Mouse (Mus musculus): Measurements from ENCODE around the gene Uso1. TPM values are rescaled to one million over a fixed set of nuclear protein-coding genes. Genes with fewer than 3 reads are reported as not detected.

Gene Uso1
- total and polyA plus RNA-seq, 2 experiments from 2014 or later, result 10.8 to 24.9 TPM

DNA sequence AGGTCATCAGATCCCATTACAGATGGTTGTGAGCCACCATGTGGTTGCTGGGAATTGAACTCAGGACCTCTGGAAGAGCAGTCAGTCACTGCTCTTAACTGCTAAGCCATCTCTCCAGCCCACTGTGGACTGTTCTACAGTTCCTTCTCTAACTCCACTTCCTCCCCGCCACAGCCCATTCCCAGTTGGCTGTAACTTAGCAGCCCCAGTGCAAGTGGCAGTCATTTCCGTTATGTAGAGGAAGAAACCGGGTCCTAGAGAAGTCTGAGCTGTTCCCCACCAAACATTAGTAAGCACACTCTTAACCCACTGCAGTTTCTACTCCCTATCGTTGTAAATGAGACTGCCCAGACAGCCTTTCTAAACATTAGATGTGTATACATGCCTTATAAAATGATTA lies 30.5 kb upstream of the Uso1 start:
- Histone ChIP-seq H3K4me1 (ENCODE audit: control insufficient read depth, insufficient read depth) (peaks cover 12% of the 10 kb centered on the region), H3K4me2 (ENCODE audit: low read depth, low read length) (no peak overlapping the region), H3K9me3 (replicated peaks; ENCODE audit: control insufficient read depth, low read length) (no peaks in the 10 kb centered on the region), H3K27ac (ENCODE audit: low read depth) (no peak overlapping the region), H3K4me3 (ENCODE audit: low read depth, low read length) (no peak overlapping the region), H3K36me3 (replicated peaks; ENCODE audit: control insufficient read depth, insufficient read depth, low read length) (no peaks in the 10 kb centered on the region), H3K9ac (replicated peaks; ENCODE audit: low read depth, low read length) (no peak overlapping the region), H3K27me3 (ENCODE audit: control insufficient read depth, insufficient read depth, low read length) (no peaks in the 10 kb centered on the region)
- DNase-seq (ENCODE audit: low spot score) (no peak), ATAC-seq (ENCODE audit: insufficient read depth, low read depth) (no peak)
- 82% methylated on average over 4 of the region's 4 CpGs for WGBS
- TF ChIP-seq CTCF (IDR thresholded peaks at IDR 0.05; ENCODE audit: low read depth), result no peak
- no peak for TF ChIP-seq EP300 (IDR thresholded peaks at IDR 0.05; ENCODE audit: low read depth)

DNA sequence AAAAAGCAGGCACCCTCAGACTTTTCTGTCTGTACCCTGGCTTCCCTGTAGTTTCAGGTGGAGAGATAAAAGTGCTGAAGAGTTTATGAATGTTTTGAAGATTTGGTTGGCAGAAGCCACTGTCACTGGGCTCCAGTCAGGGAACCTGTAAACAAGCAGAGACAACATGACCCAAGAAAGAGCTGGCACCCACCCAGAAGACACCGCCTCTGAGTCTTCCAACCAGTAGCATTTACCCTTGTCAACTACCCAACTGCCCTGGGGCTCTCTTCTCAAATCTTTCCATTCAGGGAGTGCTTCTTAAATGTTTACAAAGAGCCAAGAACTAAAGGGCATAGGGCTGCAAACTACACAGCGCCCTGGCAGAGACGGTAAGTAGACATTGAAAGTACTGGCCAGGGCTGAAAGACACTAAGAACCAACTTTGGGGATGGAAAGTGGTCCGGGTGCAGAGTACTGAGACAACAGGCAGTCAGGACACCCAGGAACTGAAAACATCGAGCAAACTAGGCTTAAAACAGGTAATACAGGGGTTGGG lies 26.9 kb upstream of the Uso1 start:
- H3K9me3 ChIP-seq (replicated peaks; ENCODE audit: control insufficient read depth, low read length), result no peaks in the 10 kb centered on the region
- DNase-seq (ENCODE audit: low spot score) (no peak), ATAC-seq (ENCODE audit: insufficient read depth, low read depth) (no peak)
- H3K4me1 ChIP-seq (ENCODE audit: control insufficient read depth, insufficient read depth), result peaks cover 12% of the 10 kb centered on the region
- H3K4me2 ChIP-seq (ENCODE audit: low read depth, low read length), result no peak overlapping the region
- TF ChIP-seq CTCF (IDR thresholded peaks at IDR 0.05; ENCODE audit: low read depth), result no peak
- TF ChIP-seq EP300 (IDR thresholded peaks at IDR 0.05; ENCODE audit: low read depth), result no peak
- H3K36me3 ChIP-seq (replicated peaks; ENCODE audit: control insufficient read depth, insufficient read depth, low read length), result no peaks in the 10 kb centered on the region
- H3K4me3 ChIP-seq (ENCODE audit: low read depth, low read length), result no peak overlapping the region
- H3K9ac ChIP-seq (replicated peaks; ENCODE audit: low read depth, low read length), result no peak overlapping the region
- no peaks in the 10 kb centered on the region for H3K27me3 ChIP-seq (ENCODE audit: control insufficient read depth, insufficient read depth, low read length)
- WGBS, result 90% methylated on average over 5 of the region's 5 CpGs
- H3K27ac ChIP-seq (ENCODE audit: low read depth), result no peak overlapping the region

- Histone ChIP-seq H3K4me3 (ENCODE audit: low read depth, low read length) (peak overlapping the region; percentile 37), H3K9me3 (replicated peaks; ENCODE audit: control insufficient read depth, low read length) (no peaks in the 10 kb centered on the region), H3K4me1 (ENCODE audit: control insufficient read depth, insufficient read depth) (peaks cover 9% of the 10 kb centered on the region; the same call in 1 of the 2 replicates), H3K27me3 (ENCODE audit: control insufficient read depth, insufficient read depth, low read length) (no peaks in the 10 kb centered on the region), H3K9ac (replicated peaks; ENCODE audit: low read depth, low read length) (peak overlapping the region; percentile 32), H3K27ac (ENCODE audit: low read depth) (peak overlapping the region; percentile 71), H3K36me3 (replicated peaks; ENCODE audit: control insufficient read depth, insufficient read depth, low read length) (no peaks in the 10 kb centered on the region), H3K4me2 (ENCODE audit: low read depth, low read length) (peak overlapping the region; percentile 63)
- ATAC-seq (ENCODE audit: insufficient read depth, low read depth) (no peak), DNase-seq (ENCODE audit: low spot score) (no peak)
- 24% methylated on average over 6 of the region's 6 CpGs for WGBS
- TF ChIP-seq CTCF (IDR thresholded peaks at IDR 0.05; ENCODE audit: low read depth) (no peak), EP300 (IDR thresholded peaks at IDR 0.05; ENCODE audit: low read depth) (no peak)
These were observed 25.6 kb upstream of the Uso1 start for GRCm38 (mm10) chr5:92112175-92112574.

GRCm38 (mm10) chr5:92112585-92112984 lies 25.2 kb upstream of the Uso1 start:
- Histone ChIP-seq H3K9ac (replicated peaks; ENCODE audit: low read depth, low read length) (peak overlapping the region; percentile 32), H3K4me3 (ENCODE audit: low read depth, low read length) (peak overlapping the region; percentile 37), H3K4me2 (ENCODE audit: low read depth, low read length) (peak overlapping the region; percentile 63), H3K4me1 (ENCODE audit: control insufficient read depth, insufficient read depth) (peaks cover 9% of the 10 kb centered on the region; the same call in 1 of the 2 replicates), H3K36me3 (replicated peaks; ENCODE audit: control insufficient read depth, insufficient read depth, low read length) (no peaks in the 10 kb centered on the region), H3K9me3 (replicated peaks; ENCODE audit: control insufficient read depth, low read length) (no peaks in the 10 kb centered on the region), H3K27ac (ENCODE audit: low read depth) (peak overlapping the region; percentile 71), H3K27me3 (ENCODE audit: control insufficient read depth, insufficient read depth, low read length) (no peaks in the 10 kb centered on the region)
- WGBS, result 13% methylated on average over 10 of the region's 10 CpGs
- TF ChIP-seq CTCF (IDR thresholded peaks at IDR 0.05; ENCODE audit: low read depth), result no peak
- TF ChIP-seq EP300 (IDR thresholded peaks at IDR 0.05; ENCODE audit: low read depth), result no peak
- DNase-seq (ENCODE audit: low spot score) (no peak), ATAC-seq (ENCODE audit: insufficient read depth, low read depth) (no peak)

GRCm38 (mm10) chr5:92113484-92113883 lies 24.3 kb upstream of the Uso1 start:
- Histone ChIP-seq H3K4me2 (ENCODE audit: low read depth, low read length) (no peak overlapping the region), H3K27ac (ENCODE audit: low read depth) (no peak overlapping the region), H3K9me3 (replicated peaks; ENCODE audit: control insufficient read depth, low read length) (no peaks in the 10 kb centered on the region), H3K4me3 (ENCODE audit: low read depth, low read length) (no peak overlapping the region), H3K27me3 (ENCODE audit: control insufficient read depth, insufficient read depth, low read length) (no peaks in the 10 kb centered on the region), H3K36me3 (replicated peaks; ENCODE audit: control insufficient read depth, insufficient read depth, low read length) (no peaks in the 10 kb centered on the region), H3K4me1 (ENCODE audit: control insufficient read depth, insufficient read depth) (peaks cover 9% of the 10 kb centered on the region; the same call in 1 of the 2 replicates), H3K9ac (replicated peaks; ENCODE audit: low read depth, low read length) (no peak overlapping the region)
- DNase-seq (ENCODE audit: low spot score) (no peak), ATAC-seq (ENCODE audit: insufficient read depth, low read depth) (no peak)
- 77% methylated on average over 7 of the region's 7 CpGs for WGBS
- TF ChIP-seq CTCF (IDR thresholded peaks at IDR 0.05; ENCODE audit: low read depth), result no peak
- no peak for TF ChIP-seq EP300 (IDR thresholded peaks at IDR 0.05; ENCODE audit: low read depth)

DNA sequence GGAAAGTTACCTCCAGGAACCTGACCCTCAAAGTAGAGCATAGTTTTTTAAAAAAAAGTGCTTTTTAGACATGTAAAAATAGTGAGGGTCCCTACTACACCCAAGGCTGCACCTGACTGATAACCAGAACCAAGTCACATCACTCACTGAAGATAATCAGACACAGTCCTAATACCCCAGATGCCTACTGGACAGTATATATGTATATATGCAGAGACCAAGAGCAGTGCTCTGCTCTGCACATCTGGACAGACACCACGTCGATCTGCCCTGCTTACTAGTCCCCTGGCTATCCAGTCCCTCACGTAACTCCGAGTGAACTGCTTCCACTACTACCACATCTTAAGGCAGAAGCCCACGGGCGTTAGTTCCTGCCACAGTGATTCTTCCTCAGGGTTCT lies 23.5 kb upstream of the Uso1 start:
- Histone ChIP-seq H3K27me3 (ENCODE audit: control insufficient read depth, insufficient read depth, low read length) (no peaks in the 10 kb centered on the region), H3K36me3 (replicated peaks; ENCODE audit: control insufficient read depth, insufficient read depth, low read length) (no peaks in the 10 kb centered on the region), H3K9ac (replicated peaks; ENCODE audit: low read depth, low read length) (no peak overlapping the region), H3K4me2 (ENCODE audit: low read depth, low read length) (no peak overlapping the region), H3K4me3 (ENCODE audit: low read depth, low read length) (no peak overlapping the region), H3K9me3 (replicated peaks; ENCODE audit: control insufficient read depth, low read length) (no peaks in the 10 kb centered on the region), H3K4me1 (ENCODE audit: control insufficient read depth, insufficient read depth) (peaks cover 9% of the 10 kb centered on the region; the same call in 1 of the 2 replicates), H3K27ac (ENCODE audit: low read depth) (no peak overlapping the region)
- no peak for DNase-seq (ENCODE audit: low spot score)
- ATAC-seq (ENCODE audit: insufficient read depth, low read depth), result no peak
- TF ChIP-seq EP300 (IDR thresholded peaks at IDR 0.05; ENCODE audit: low read depth), result no peak
- 79% methylated on average over 6 of the region's 6 CpGs for WGBS
